Mouse (Mus musculus) MEL (cell line): ENCODE measurements around the gene Snapin. TPM values are rescaled to one million over a fixed set of nuclear protein-coding genes. Genes with fewer than 3 reads are reported as not detected.

Experiments used
- DNase-seq: peaks from one replicate; pipeline ENCODE4 v3.0.0; 2011; ENCODE audit warnings: low read depth, low spot score
- H3K27ac ChIP-seq: 2 replicates; pipeline ENCODE4 v1.5.1; 2012; ENCODE audit warnings: low read depth, mild to moderate bottlenecking, control low read depth, low read length, moderate library complexity; ENCODE audit not compliant: control insufficient read depth
- H3K27me3 ChIP-seq, 2 experiments: fragments of 150-350 bp in 1 of 2; sonication (generic) in 1 of 2; 2 replicates each; pipeline ENCODE4 v1.6.1; 2012; ENCODE audit warnings: low read length in 2 of 2, mild to moderate bottlenecking in 2 of 2, improper control_type of control experiment in 1 of 2, moderate library complexity in 1 of 2; ENCODE audit not compliant: insufficient read depth in 2 of 2, control insufficient read depth in 1 of 2
- H3K36me3 ChIP-seq, 2 experiments: 2 replicates each; pipeline ENCODE4 v1.6.1; 2012 to 2014; ENCODE audit warnings: low read length in 2 of 2, improper control_type of control experiment in 1 of 2, inconsistent platforms in 1 of 2, mild to moderate bottlenecking in 1 of 2; ENCODE audit not compliant: insufficient read depth in 2 of 2, control insufficient read depth in 1 of 2
- H3K4me1 ChIP-seq, 2 experiments: fragments of 150-350 bp in 1 of 2; sonication (generic) in 1 of 2; 2 replicates each; pipeline ENCODE4 v1.6.1; 2012; ENCODE audit warnings: low read length in 2 of 2, improper control_type of control experiment in 1 of 2, mild to moderate bottlenecking in 1 of 2; ENCODE audit not compliant: insufficient read depth in 2 of 2, control insufficient read depth in 1 of 2
- H3K4me3 ChIP-seq, 2 experiments: fragments of 150-350 bp in 1 of 2; sonication (generic) in 1 of 2; 2 replicates each; pipeline ENCODE4 v1.5.1; 2012; ENCODE audit warnings: low read depth in 2 of 2, low read length in 2 of 2, mild to moderate bottlenecking in 2 of 2, moderate library complexity in 2 of 2, control low read depth in 1 of 2, improper control_type of control experiment in 1 of 2; ENCODE audit not compliant: control insufficient read depth in 1 of 2, insufficient read depth in 1 of 2
- H3K79me2 ChIP-seq: 2 replicates; pipeline ENCODE4 v1.6.1; 2012; ENCODE audit warnings: mild to moderate bottlenecking, low read length, moderate library complexity; ENCODE audit not compliant: control insufficient read depth, poor library complexity, insufficient read depth
- H3K9ac ChIP-seq: 2 replicates; pipeline ENCODE4 v1.6.1; 2012; ENCODE audit warnings: low read depth, mild to moderate bottlenecking, control low read depth, low read length, moderate library complexity; ENCODE audit not compliant: control insufficient read depth, poor library complexity, severe bottlenecking
- H3K9me3 ChIP-seq: fragments of 150-350 bp; sonication (generic); replicated peaks from 2 replicates; pipeline ENCODE4 v1.6.1; 2012; ENCODE audit warnings: mild to moderate bottlenecking, low read length, improper control_type of control experiment, moderate library complexity; ENCODE audit not compliant: insufficient read depth
- BHLHE40 ChIP-seq: IDR thresholded peaks from 2 replicates; pipeline ENCODE4 v1.6.1; 2012; ENCODE audit warnings: low read depth, mild to moderate bottlenecking, inconsistent platforms, low read length, improper control_type of control experiment, borderline replicate concordance
- CHD1 ChIP-seq: IDR thresholded peaks from 2 replicates; pipeline ENCODE4 v1.6.1; 2012; ENCODE audit warnings: low read depth, mild to moderate bottlenecking, inconsistent platforms, low read length, improper control_type of control experiment
- CHD2 ChIP-seq: IDR thresholded peaks from 2 replicates; pipeline ENCODE4 v1.6.1; 2011; ENCODE audit warnings: low read length, improper control_type of control experiment
- CTCF ChIP-seq, 3 experiments: IDR thresholded peaks in 2 of 3; conservative IDR thresholded peaks in 1 of 3; 2 replicates each; pipeline ENCODE4 v1.5.1; 2011 to 2012; ENCODE audit warnings: low read length in 3 of 3, low read depth in 2 of 3, mild to moderate bottlenecking in 2 of 3, improper control_type of control experiment in 1 of 3, inconsistent platforms in 1 of 3, mixed read lengths in 1 of 3, moderate library complexity in 1 of 3; ENCODE audit not compliant: control insufficient read depth in 1 of 3, insufficient read depth in 1 of 3, poor library complexity in 1 of 3, severe bottlenecking in 1 of 3
- E2F4 ChIP-seq: IDR thresholded peaks from 2 replicates; pipeline ENCODE4 v1.6.1; 2011; ENCODE audit warnings: low read depth, low read length, improper control_type of control experiment, borderline replicate concordance
- ELF1 ChIP-seq: IDR thresholded peaks from 2 replicates; pipeline ENCODE4 v1.6.1; 2014; ENCODE audit warnings: low read depth, mild to moderate bottlenecking, inconsistent platforms, low read length, improper control_type of control experiment, moderate library complexity
- EP300 ChIP-seq, 2 experiments: IDR thresholded peaks; 2 replicates each; pipeline ENCODE4 v1.6.1; 2011; ENCODE audit warnings: improper control_type of control experiment in 2 of 2, low read length in 2 of 2, low read depth in 1 of 2, mild to moderate bottlenecking in 1 of 2
- ETS1 ChIP-seq: IDR thresholded peaks from 2 replicates; pipeline ENCODE4 v1.6.1; 2012; ENCODE audit warnings: low read depth, mild to moderate bottlenecking, inconsistent platforms, low read length, improper control_type of control experiment, moderate library complexity
- GABPA ChIP-seq: IDR thresholded peaks from 2 replicates; pipeline ENCODE4 v1.6.1; 2012; ENCODE audit warnings: low read depth, mild to moderate bottlenecking, inconsistent platforms, low read length, improper control_type of control experiment, moderate library complexity
- GATA1 ChIP-seq: IDR thresholded peaks from 2 replicates; pipeline ENCODE4 v1.6.1; 2011; ENCODE audit warnings: low read depth, low read length, improper control_type of control experiment
- HCFC1 ChIP-seq: IDR thresholded peaks from 2 replicates; pipeline ENCODE4 v1.6.1; 2012; ENCODE audit warnings: low read depth, mild to moderate bottlenecking, inconsistent platforms, low read length, improper control_type of control experiment, moderate library complexity
- KAT2A ChIP-seq: conservative IDR thresholded peaks from 2 replicates; pipeline ENCODE4 v1.6.1; 2012; ENCODE audit warnings: low read depth, low read length, improper control_type of control experiment, inconsistent platforms
- MAFK ChIP-seq: IDR thresholded peaks from 2 replicates; pipeline ENCODE4 v1.6.1; 2011; ENCODE audit warnings: low read depth, mild to moderate bottlenecking, low read length, improper control_type of control experiment, borderline replicate concordance
- MYC ChIP-seq: IDR thresholded peaks from 2 replicates; pipeline ENCODE4 v1.6.1; 2011; ENCODE audit warnings: low read depth, mild to moderate bottlenecking, low read length, improper control_type of control experiment, moderate library complexity
- NELFE ChIP-seq: IDR thresholded peaks from 2 replicates; pipeline ENCODE4 v1.6.1; 2011; ENCODE audit warnings: low read depth, low read length, improper control_type of control experiment
- POLR2A ChIP-seq, 2 experiments: IDR thresholded peaks; 2 replicates each; pipeline ENCODE4 v1.6.1; 2011 to 2012; ENCODE audit warnings: low read length in 2 of 2, mild to moderate bottlenecking in 2 of 2, control low read depth in 1 of 2, improper control_type of control experiment in 1 of 2, low read depth in 1 of 2, moderate library complexity in 1 of 2; ENCODE audit not compliant: control insufficient read depth in 1 of 2, insufficient read depth in 1 of 2, poor library complexity in 1 of 2
- POLR2AphosphoS5 ChIP-seq: IDR thresholded peaks from 2 replicates; pipeline ENCODE4 v1.6.1; 2012; ENCODE audit warnings: low read depth, borderline replicate concordance, mild to moderate bottlenecking, inconsistent platforms, low read length, moderate library complexity, mixed read lengths
- SIN3A ChIP-seq: IDR thresholded peaks from 2 replicates; pipeline ENCODE4 v1.6.1; 2012; ENCODE audit warnings: low read length, improper control_type of control experiment, inconsistent platforms
- SMC3 ChIP-seq: IDR thresholded peaks from 2 replicates; pipeline ENCODE4 v1.6.1; 2011; ENCODE audit warnings: low read depth, low read length, improper control_type of control experiment
- TBP ChIP-seq: IDR thresholded peaks from 2 replicates; pipeline ENCODE4 v1.8.0; 2011; ENCODE audit warnings: low read depth, low read length, improper control_type of control experiment
- TCF12 ChIP-seq: IDR thresholded peaks from 2 replicates; pipeline ENCODE4 v1.6.1; 2014; ENCODE audit warnings: low read depth, mild to moderate bottlenecking, inconsistent platforms, low read length, improper control_type of control experiment, moderate library complexity
- UBTF ChIP-seq: IDR thresholded peaks from 2 replicates; pipeline ENCODE4 v1.6.1; 2012; ENCODE audit warnings: low read depth, mild to moderate bottlenecking, inconsistent platforms, low read length, improper control_type of control experiment, moderate library complexity, borderline replicate concordance; ENCODE audit not compliant: insufficient read depth
- ZC3H11A ChIP-seq: IDR thresholded peaks from 2 replicates; pipeline ENCODE4 v1.6.1; 2012; ENCODE audit warnings: low read depth, mild to moderate bottlenecking, inconsistent platforms, low read length, improper control_type of control experiment
- ZKSCAN1 ChIP-seq: IDR thresholded peaks from 2 replicates; pipeline ENCODE4 v1.6.1; 2012; ENCODE audit warnings: low read depth, mild to moderate bottlenecking, inconsistent platforms, low read length, improper control_type of control experiment, moderate library complexity
- ZNF384 ChIP-seq: IDR thresholded peaks from 2 replicates; pipeline ENCODE4 v1.6.1; 2012; ENCODE audit warnings: low read depth, mild to moderate bottlenecking, inconsistent platforms, low read length, improper control_type of control experiment
- polyA plus RNA-seq, 2 experiments: library from polyadenylated mRNA; stranded (reverse) in 1 of 2; unstranded in 1 of 2; fragments of >175 nt in 1 of 2; fragments of >200 nt in 1 of 2; gene quantifications; 2 replicates each; pipeline versions ENCODE4 v1.2.1 to v1.2.4; 2012; ENCODE audit warnings: low replicate concordance in 2 of 2, low read depth in 1 of 2; ENCODE audit not compliant: insufficient read length in 2 of 2, insufficient read depth in 1 of 2, missing spikeins in 1 of 2
- total RNA-seq: library from RNA; depleted of rRNA; stranded (reverse); fragments of 300-350 nt; gene quantifications from 2 replicates; pipeline ENCODE4 v1.2.3, GENCODE M21; 2012

Snapin gene
- total and polyA plus RNA-seq, 3 experiments, result 24.5 to 46.8 TPM; not detected in 1

DNA sequence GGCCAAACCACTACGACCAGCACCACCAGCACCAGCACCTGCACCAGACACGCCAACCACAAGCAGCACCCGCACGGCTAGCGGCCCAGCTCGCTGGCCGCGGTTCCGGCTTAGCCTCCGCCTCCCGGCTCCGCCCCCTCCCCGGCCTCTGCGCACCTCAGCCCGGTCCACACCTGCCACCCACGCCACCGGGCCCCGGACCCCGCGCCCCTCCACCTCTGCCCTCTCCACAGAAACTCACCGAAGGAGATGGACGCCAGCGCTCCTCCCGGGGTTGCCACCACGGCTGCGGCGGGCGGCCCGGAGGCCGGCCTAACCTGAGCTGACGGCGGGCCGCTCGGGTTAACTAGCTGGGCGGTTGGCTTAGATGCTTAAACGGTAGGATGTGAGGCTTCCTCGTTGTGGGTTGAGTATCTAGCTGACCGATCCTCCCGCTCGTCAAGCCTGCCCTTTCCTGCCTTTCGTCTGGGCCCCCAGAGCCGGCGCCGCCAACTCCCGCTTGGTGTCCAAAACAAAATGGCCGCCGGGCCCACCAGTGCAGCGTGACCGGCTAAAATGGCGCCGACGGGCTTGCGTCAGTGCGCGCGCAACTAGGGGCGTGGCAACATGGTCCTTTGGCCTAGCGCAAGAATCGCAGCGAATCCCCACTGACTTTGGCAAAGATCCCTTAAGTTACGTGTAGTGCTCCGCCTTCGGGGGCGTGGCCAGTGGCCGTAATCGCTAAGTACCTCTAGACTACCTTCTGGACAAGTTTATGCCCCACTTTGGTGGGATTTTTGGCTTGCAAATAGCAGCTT, 18.3 kb upstream of the Snapin start, which contains the start of gene Chtop (continued):
- TF ChIP-seq GATA1 (peak; percentile 37; the same call in 1 of the 2 replicates), SIN3A (peak; percentile 81), MAFK (no peak), POLR2AphosphoS5 (no peak)

DNA sequence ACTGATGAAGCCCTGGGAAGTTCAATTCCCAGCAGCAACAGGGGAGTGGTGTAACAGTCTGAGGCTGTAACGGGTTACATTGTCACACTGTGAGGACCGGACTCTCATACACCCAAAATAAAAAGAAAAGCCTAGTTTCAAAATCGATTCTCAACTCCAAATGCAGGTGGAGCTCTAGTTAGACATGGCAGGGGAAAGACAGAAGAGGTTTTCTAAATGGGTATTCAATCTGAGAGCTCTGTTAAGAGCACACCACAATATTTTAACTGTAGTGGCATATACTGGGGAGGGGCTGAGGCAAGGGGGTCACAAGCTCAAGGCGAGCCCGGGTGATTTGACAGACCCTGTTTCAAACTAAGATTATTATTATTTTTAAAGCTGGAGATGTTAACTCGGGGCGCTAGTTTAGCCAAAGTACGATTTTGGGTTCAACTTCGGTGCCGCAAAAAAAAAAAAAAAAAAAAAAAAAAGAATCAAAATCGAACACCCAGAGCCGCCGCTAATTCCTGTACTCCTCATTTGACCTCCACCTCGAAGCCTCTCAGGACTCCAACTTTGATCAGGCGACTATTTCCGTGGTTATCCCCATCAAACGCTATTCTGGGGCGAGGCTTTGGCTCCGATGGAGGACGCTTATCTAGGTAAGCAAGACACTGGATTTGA, 17.6 kb upstream of the Snapin start:
- Histone ChIP-seq H3K79me2 (peaks cover 27% of the 10 kb centered on the region), H3K27me3 (no peaks in the 10 kb centered on the region), H3K9me3 (no peaks in the 10 kb centered on the region), H3K4me1 (peaks cover 2 to 18% of the 10 kb centered on the region in 2 experiments; a peak in 3 of 4 replicates), H3K27ac (peak overlapping the region; percentile 83), H3K9ac (peak overlapping the region; percentile 96), H3K36me3 (peaks cover 37 to 40% of the 10 kb centered on the region in 2 experiments), H3K4me3 (peak overlapping the region; percentile 83 to 93)
- peak; percentile 52 for DNase-seq
- TF ChIP-seq CHD1, result 0 out of 2 replicates have a peak, but pooled peaks have one; percentile 60
- TF ChIP-seq SIN3A, result no peak
- TF ChIP-seq GABPA, result no peak
- TF ChIP-seq CHD2, result no peak
- peak; percentile 8; the same call in 1 of the 2 replicates for TF ChIP-seq SMC3
- TF ChIP-seq MYC, result no peak
- TF ChIP-seq POLR2A (IDR thresholded peaks at IDR 0.05; ENCODE audit: control insufficient read depth in 1 of 2, insufficient read depth in 1 of 2, low read depth in 1 of 2, low read length in 2 of 2, poor library complexity in 1 of 2), result no peak
- TF ChIP-seq EP300 (IDR thresholded peaks at IDR 0.05; ENCODE audit: low read depth in 1 of 2, low read length in 2 of 2), result no peak
- no peak for TF ChIP-seq TCF12
- 0 out of 6 replicates have a peak, but pooled peaks of 1 of the 3 experiments have one; percentile 11 for TF ChIP-seq CTCF (IDR thresholded peaks at IDR 0.05 in 2 of 3, conservative IDR thresholded peaks at IDR 0.05 in 1 of 3; ENCODE audit: control insufficient read depth in 1 of 3, insufficient read depth in 1 of 3, low read depth in 2 of 3, low read length in 3 of 3, poor library complexity in 1 of 3, severe bottlenecking in 1 of 3)
- TF ChIP-seq UBTF, result no peak
- peak; percentile 28 for TF ChIP-seq TBP
- peak; percentile 69 for TF ChIP-seq ZNF384
- TF ChIP-seq ELF1, result no peak
- TF ChIP-seq NELFE, result no peak
- TF ChIP-seq E2F4, result peak; percentile 19; the same call in 1 of the 2 replicates
- no peak for TF ChIP-seq ETS1
- TF ChIP-seq ZKSCAN1, result no peak
- TF ChIP-seq ZC3H11A, result no peak
- no peak for TF ChIP-seq KAT2A
- TF ChIP-seq HCFC1, result no peak
- TF ChIP-seq BHLHE40, result no peak
